ENCODE assay signal across 15 mouse cellular contexts in the genomic region with DNA sequence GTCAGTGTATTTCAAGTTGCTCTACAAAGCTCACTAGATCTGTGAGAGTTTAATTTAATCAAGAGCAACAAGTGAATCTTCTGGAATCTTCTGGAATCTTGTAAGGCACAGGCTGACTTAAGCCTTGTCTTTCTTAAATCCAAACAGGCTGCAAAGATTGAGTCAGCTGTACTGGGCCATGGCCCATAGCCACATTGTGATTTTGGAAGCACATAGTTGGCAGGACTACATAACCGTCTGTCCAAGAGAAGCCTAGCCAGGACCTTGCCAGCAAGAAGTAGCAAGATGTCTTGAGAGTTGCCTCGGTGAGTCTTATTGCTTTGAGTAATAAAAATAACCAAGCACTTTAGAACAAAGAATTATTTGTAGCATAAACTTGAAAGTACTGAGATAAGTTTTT. TPM values are rescaled to one million over a fixed set of nuclear protein-coding genes. Genes with fewer than 3 reads are reported as not detected.
DNase-seq lines count a peak whose midpoint lies in the region; ATAC-seq and TF ChIP-seq lines count a peak whose summit lies in the region.
"Had no signal": no experiment of that assay in that cellular context is flagged by ENCODE, and none has a peak within 500 bp of the region (broad histone marks: within the 10 kb centered on the region; RNA-seq: fewer than 3 reads in every experiment).

No protein-coding gene starts in this region.

- no peak for ATAC-seq in liver, embryonic 12.5 days

- no peaks in the 10 kb centered on the region for H3K4me1 ChIP-seq in liver, adult 2 months (ENCODE audit: control insufficient read depth, insufficient read depth, low read length)
- no peaks in the 10 kb centered on the region for H3K4me1 ChIP-seq in liver, embryonic 12.5 days
- H3K4me1 ChIP-seq: embryonic facial prominence, embryonic 13.5 days; heart, embryonic 13.5 days; limb, embryonic 13.5 days; lung, embryonic 15.5 days had no signal

- H3K79me2 ChIP-seq in liver, adult 2 months (ENCODE audit: control insufficient read depth, insufficient read depth, low read length): no peaks in the 10 kb centered on the region

- H3K27ac ChIP-seq in liver, adult 2 months (replicated peaks; ENCODE audit: insufficient read depth, low read depth, low read length): no peak overlapping the region
- no peak overlapping the region for H3K27ac ChIP-seq in liver, embryonic 12.5 days
- H3K27ac ChIP-seq: embryonic facial prominence, embryonic 13.5 days; heart, embryonic 13.5 days; kidney, postnatal 0 days; limb, embryonic 13.5 days; lung, embryonic 15.5 days had no signal

- H3K4me3 ChIP-seq in liver, adult 2 months (ENCODE audit: insufficient read depth, low read depth, low read length): no peak overlapping the region
- no peak overlapping the region for H3K4me3 ChIP-seq in liver, embryonic 12.5 days
- H3K4me3 ChIP-seq: embryonic facial prominence, embryonic 13.5 days; heart, embryonic 13.5 days; limb, embryonic 13.5 days; lung, embryonic 15.5 days had no signal

- H3K27me3 ChIP-seq in liver, adult 2 months (ENCODE audit: control insufficient read depth, insufficient read depth, low read length): no peaks in the 10 kb centered on the region
- no peaks in the 10 kb centered on the region for H3K27me3 ChIP-seq in liver, embryonic 12.5 days (replicated peaks)
- H3K27me3 ChIP-seq: embryonic facial prominence, embryonic 13.5 days; heart, embryonic 13.5 days; limb, embryonic 13.5 days; lung, embryonic 15.5 days had no signal

- DNase-seq in adrenal gland, postnatal 10 days: peak; percentile 52
- DNase-seq in adrenal gland, adult 8-10 months: no peak
- peak; percentile 23 for DNase-seq in liver, adult 2 months (ENCODE audit: extremely low read depth, low read depth, low spot score)
- DNase-seq in gastrocnemius, adult 8-10 months (ENCODE audit: low spot score in 2 of 2): peak; percentile 45 to 46
- DNase-seq in MN1 (ENCODE audit: low spot score): no peak
- no peak for DNase-seq in layer of hippocampus, postnatal 10 days (ENCODE audit: low spot score in 2 of 2)
- no peak for DNase-seq in thymus, adult 18-20 months

- H3K36me3 ChIP-seq in liver, adult 2 months (ENCODE audit: control insufficient read depth, insufficient read depth, low read length): no peaks in the 10 kb centered on the region
- no peaks in the 10 kb centered on the region for H3K36me3 ChIP-seq in liver, embryonic 12.5 days
- H3K36me3 ChIP-seq: embryonic facial prominence, embryonic 13.5 days; heart, embryonic 13.5 days; limb, embryonic 13.5 days; lung, embryonic 15.5 days had no signal

- WGBS in liver, adult 2 months: 53% methylated on average over 2 of the region's 2 CpGs
- 69% methylated on average over 2 of the region's 2 CpGs for WGBS in liver, embryonic 12.5 days (ENCODE audit: insufficient replicate concordance)

- TF ChIP-seq CTCF in liver, adult 2 months (IDR thresholded peaks at IDR 0.05; ENCODE audit: low read depth, low read length): no peak

- H3K4me2 ChIP-seq in liver, embryonic 12.5 days: no peak overlapping the region
- H3K4me2 ChIP-seq: embryonic facial prominence, embryonic 13.5 days; heart, embryonic 13.5 days; limb, embryonic 13.5 days; lung, embryonic 15.5 days; midbrain, embryonic 11.5 days had no signal

- H3K9me3 ChIP-seq in liver, embryonic 12.5 days (replicated peaks): no peaks in the 10 kb centered on the region
- H3K9me3 ChIP-seq: embryonic facial prominence, embryonic 13.5 days; heart, embryonic 13.5 days; limb, embryonic 13.5 days; lung, embryonic 15.5 days had no signal

- no peak overlapping the region for H3K9ac ChIP-seq in liver, adult 2 months (ENCODE audit: low read depth, low read length)
- no peak overlapping the region for H3K9ac ChIP-seq in liver, embryonic 12.5 days
- H3K9ac ChIP-seq: embryonic facial prominence, embryonic 13.5 days; heart, embryonic 13.5 days; limb, embryonic 13.5 days; lung, embryonic 15.5 days had no signal

- no peak for TF ChIP-seq POLR2A in liver, adult 2 months (IDR thresholded peaks at IDR 0.05; ENCODE audit: extremely low read depth, insufficient read depth, low read length)

RNA-seq across cellular contexts. Expression of gene Mstn, which starts 18.4 kb away (rescaled TPM):
- total RNA-seq in adrenal gland, postnatal 10 days (2021): 1 to 10 TPM in 1 of 2 experiments, under 1 TPM in 1; 0.63 to 2.5 TPM
- total RNA-seq in adrenal gland, adult 8-10 months (2022): under 1 TPM in 1 of 4 experiments, not detected in 3; 0.11 TPM
- not detected in 2 replicates for total RNA-seq in liver, adult 2 months (2014; rRNA removed)
- polyA plus RNA-seq in liver, adult 2 months (2012; rRNA removed): not detected in 2 replicates
- polyA plus RNA-seq in liver, embryonic 12.5 days (2016; fragmentation: Nextera tagmentation; extraction: Ambion mirVana): 0.07 and 0.22 TPM in 2 replicates
- 10 to 100 TPM; 61.3 to 79.1 (median 64.6) TPM for total RNA-seq in gastrocnemius, adult 8-10 months (2022)
- 1 to 10 TPM; 2.1 to 2.2 TPM for total RNA-seq in layer of hippocampus, postnatal 10 days (2021)
- polyA plus RNA-seq: midbrain, embryonic 11.5 days; spleen, adult 2 months had no signal

RNA-seq across cellular contexts. Expression of gene 1700019D03Rik, which starts 59.9 kb away (rescaled TPM):
- under 1 TPM; 0.81 to 0.82 TPM for total RNA-seq in adrenal gland, postnatal 10 days (2021)
- total RNA-seq in adrenal gland, adult 8-10 months (2022): 1 to 10 TPM in 3 of 4 experiments, under 1 TPM in 1; 0.84 to 2.1 (median 1.2) TPM
- not detected in 2 replicates for total RNA-seq in liver, adult 2 months (2014; rRNA removed)
- polyA plus RNA-seq in liver, adult 2 months (2012; rRNA removed): not detected in 2 replicates
- 7.5 and 8.0 TPM in 2 replicates for polyA plus RNA-seq in liver, embryonic 12.5 days (2016; fragmentation: Nextera tagmentation; extraction: Ambion mirVana)
- 1 to 10 TPM in 1 of 4 experiments, under 1 TPM in 3; 0.48 to 1.4 (median 0.58) TPM for total RNA-seq in gastrocnemius, adult 8-10 months (2022)
- 1 to 10 TPM; 6.3 to 9.3 TPM for total RNA-seq in layer of hippocampus, postnatal 10 days (2021)

Comparison
In these comparisons a context has a peak if more than half of its experiments do, and no peak if none do; other contexts are left out.
1. DNase-seq: peak in adrenal gland, postnatal 10 days (single experiment), liver, adult 2 months (single experiment) and gastrocnemius, adult 8-10 months (2 of 2); none in adrenal gland, adult 8-10 months (single experiment), MN1 (single experiment), layer of hippocampus, postnatal 10 days (0 of 2) and thymus, adult 18-20 months (0 of 2).
2. RNA of gene Mstn, which starts 18.4 kb away (total RNA-seq): 61.3 to 79.1 TPM in gastrocnemius, adult 8-10 months; 0.63 to 2.5 TPM in adrenal gland, postnatal 10 days, 2.1 to 2.2 TPM in layer of hippocampus, postnatal 10 days, 0.11 TPM in adrenal gland, adult 8-10 months and not detected in liver, adult 2 months; every median in the first group is over 10 times any median in the second.